Mouse (Mus musculus) thymus, adult 2 months (tissue): Measurements from ENCODE around the gene Lce6a. TPM values are rescaled to one million over a fixed set of nuclear protein-coding genes. Genes with fewer than 3 reads are reported as not detected.

ENCODE experiments used
- DNase-seq: peaks from one replicate; pipeline ENCODE4 v3.0.0; 2021
- H3K27ac ChIP-seq: fragments of 200-500 bp; 2 replicates; pipeline ENCODE4 v1.5.1; 2012; ENCODE audit warnings: low read length, control low read depth; ENCODE audit not compliant: control insufficient read depth, insufficient read depth
- H3K27me3 ChIP-seq: fragments of 200-500 bp; 2 replicates; pipeline ENCODE4 v1.6.1; 2012; ENCODE audit warnings: mild to moderate bottlenecking, low read length, moderate library complexity, mixed read lengths; ENCODE audit not compliant: control insufficient read depth, insufficient read depth
- H3K36me3 ChIP-seq: fragments of 200-500 bp; 2 replicates; pipeline ENCODE4 v1.6.1; 2012; ENCODE audit warnings: mild to moderate bottlenecking, low read length, moderate library complexity; ENCODE audit not compliant: control insufficient read depth, insufficient read depth
- H3K4me1 ChIP-seq: fragments of 200-500 bp; replicated peaks from 2 replicates; pipeline ENCODE4 v1.6.1; 2012; ENCODE audit warnings: low read length; ENCODE audit not compliant: control insufficient read depth, insufficient read depth
- H3K4me3 ChIP-seq: fragments of 200-500 bp; 2 replicates; pipeline ENCODE4 v1.5.1; 2012; ENCODE audit warnings: mild to moderate bottlenecking, low read length, control low read depth, moderate library complexity; ENCODE audit not compliant: control insufficient read depth, insufficient read depth
- CTCF ChIP-seq: fragments of 200-500 bp; IDR thresholded peaks from 2 replicates; pipeline ENCODE4 v1.5.1; 2012; ENCODE audit warnings: mild to moderate bottlenecking, control low read depth, low read length, moderate library complexity, borderline replicate concordance; ENCODE audit not compliant: control insufficient read depth, poor library complexity, insufficient read depth; ENCODE audit errors: extremely low read depth
- POLR2A ChIP-seq: fragments of 200-500 bp; IDR thresholded peaks from 2 replicates; pipeline ENCODE4 v1.6.1; 2012; ENCODE audit warnings: mild to moderate bottlenecking, low read length, control low read depth, moderate library complexity; ENCODE audit not compliant: control insufficient read depth, poor library complexity, insufficient read depth; ENCODE audit errors: extremely low read depth
- WGBS: fragments of 180-500 bp; shearing (Covaris S2); methylation state at CpG from one replicate; pipeline ENCODE4 v1.1.7; 2018; 5-methylcytosine and 5-hydroxymethylcytosine counted together
- polyA plus RNA-seq: library from polyadenylated mRNA; depleted of rRNA; stranded (reverse); fragments of >200 nt; gene quantifications from 2 replicates; pipeline ENCODE4 v1.2.3, GENCODE M21; 2012

Gene Lce6a
- polyA plus RNA-seq, 1 experiment = not detected

DNA sequence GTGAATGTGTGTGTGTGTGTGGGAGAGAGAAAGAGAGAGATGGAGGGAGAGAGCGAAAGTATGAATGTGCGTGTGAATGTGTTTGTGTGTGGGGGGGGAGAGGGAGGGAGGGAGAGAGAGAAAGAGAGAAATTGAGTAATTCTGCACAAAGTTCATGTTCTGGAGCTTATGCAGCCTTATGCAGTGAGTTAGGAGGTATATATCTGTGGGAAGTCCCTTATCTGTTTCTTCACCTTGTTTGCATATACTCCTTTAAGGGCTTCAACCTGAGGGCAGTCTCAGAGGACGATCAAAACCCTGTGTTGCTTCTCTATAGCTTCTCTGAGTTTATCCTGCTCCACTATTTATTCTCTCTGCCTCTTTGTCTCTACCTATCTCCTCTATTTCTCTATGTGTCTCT lies 34.3 kb downstream of the Lce6a start:
- H3K36me3 ChIP-seq = no peaks in the 10 kb centered on the region
- 88% methylated on average over 3 of the region's 3 CpGs for WGBS
- TF ChIP-seq CTCF = no peak
- no peak for TF ChIP-seq POLR2A
- no peak overlapping the region for H3K4me3 ChIP-seq
- H3K4me1 ChIP-seq = no peaks in the 10 kb centered on the region
- no peak overlapping the region for H3K27ac ChIP-seq
- no peak for DNase-seq
- no peaks in the 10 kb centered on the region for H3K27me3 ChIP-seq

DNA sequence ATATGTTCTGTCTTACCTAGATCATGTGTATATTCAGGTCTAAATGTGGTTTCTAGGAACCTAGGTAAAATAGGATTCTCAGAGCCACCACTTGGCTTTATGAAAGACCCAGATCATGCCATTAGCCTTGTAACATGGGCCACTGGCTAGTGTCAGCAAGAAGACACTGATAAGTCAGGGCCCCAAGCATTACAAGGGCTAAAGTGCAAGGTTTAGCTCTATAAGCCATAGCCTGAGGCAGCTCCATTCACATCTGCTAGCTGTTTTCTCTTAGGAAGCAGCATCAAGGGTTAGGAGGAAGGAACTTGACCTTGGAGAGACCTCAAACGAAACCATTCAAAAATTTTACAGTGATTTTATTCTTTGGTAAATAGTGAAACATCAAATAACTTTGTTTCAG lies 36.4 kb downstream of the Lce6a start:
- no peak overlapping the region for H3K27ac ChIP-seq
- H3K36me3 ChIP-seq = no peaks in the 10 kb centered on the region
- no peaks in the 10 kb centered on the region for H3K27me3 ChIP-seq
- WGBS = 55% methylated on average over 1 of the region's 1 CpGs
- no peak overlapping the region for H3K4me3 ChIP-seq
- no peak for DNase-seq
- TF ChIP-seq POLR2A (no peak), CTCF (no peak)
- no peaks in the 10 kb centered on the region for H3K4me1 ChIP-seq

DNA sequence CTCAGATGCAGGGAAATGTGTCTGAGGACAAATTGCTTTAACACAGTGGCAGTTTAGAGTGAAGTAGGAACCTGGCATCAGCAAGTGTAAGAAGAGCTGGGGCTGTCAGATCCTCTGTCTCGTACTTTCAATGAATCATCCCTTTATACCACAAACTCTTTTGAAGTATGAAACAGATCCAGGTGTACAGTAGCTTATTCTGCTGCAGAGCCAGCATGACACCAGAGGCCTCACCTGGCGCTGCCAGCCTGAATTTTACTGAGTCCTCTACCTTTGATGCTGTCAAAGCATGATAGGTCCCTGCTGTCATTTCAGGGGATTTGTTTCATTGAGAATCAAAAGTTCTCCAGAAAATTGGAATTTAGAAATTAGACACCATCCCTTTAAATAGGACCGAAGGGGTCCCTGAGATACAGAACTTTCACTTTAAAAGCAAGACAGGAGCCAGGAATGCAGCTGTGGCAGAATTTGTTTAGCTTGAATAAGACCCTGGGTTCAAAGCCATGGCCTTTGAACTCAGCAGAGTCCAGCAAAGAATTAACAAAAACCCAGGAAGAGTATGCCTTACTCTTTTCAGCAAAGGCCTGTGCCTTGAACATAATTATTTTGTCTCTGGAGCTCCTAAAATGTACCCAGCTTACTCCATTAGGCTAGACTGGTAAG lies 38.2 kb downstream of the Lce6a start:
- H3K27ac ChIP-seq = no peak overlapping the region
- no peak for TF ChIP-seq POLR2A
- no peak for TF ChIP-seq CTCF
- no peaks in the 10 kb centered on the region for H3K36me3 ChIP-seq
- no peaks in the 10 kb centered on the region for H3K27me3 ChIP-seq
- H3K4me1 ChIP-seq = no peaks in the 10 kb centered on the region
- WGBS = 82% methylated on average over 3 of the region's 3 CpGs
- no peak for DNase-seq
- H3K4me3 ChIP-seq = no peak overlapping the region

DNA sequence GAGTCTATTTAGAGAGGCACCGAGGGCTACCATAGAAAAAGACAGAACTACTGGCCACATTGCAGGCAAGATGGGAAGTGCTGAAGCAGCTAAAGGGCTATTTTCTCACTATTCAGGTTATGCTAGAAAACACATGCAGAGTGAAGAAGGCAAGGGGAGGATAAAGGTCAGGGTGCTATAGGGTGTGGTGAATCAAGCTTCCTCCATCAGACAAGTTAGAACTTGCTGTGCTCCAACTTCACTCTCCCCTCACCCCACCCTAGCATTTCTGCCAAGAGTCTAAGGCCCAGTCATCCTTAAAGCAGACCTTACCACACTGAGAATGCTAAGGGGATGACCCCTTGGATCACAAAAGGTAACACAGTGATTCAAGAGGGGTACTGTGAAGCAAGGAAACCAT lies 42.0 kb downstream of the Lce6a start:
- WGBS = 84% methylated on average over 1 of the region's 1 CpGs
- Histone ChIP-seq H3K27me3 (no peaks in the 10 kb centered on the region), H3K4me3 (no peak overlapping the region), H3K27ac (no peak overlapping the region), H3K4me1 (no peaks in the 10 kb centered on the region), H3K36me3 (no peaks in the 10 kb centered on the region)
- no peak for DNase-seq
- no peak for TF ChIP-seq CTCF
- no peak for TF ChIP-seq POLR2A

DNA sequence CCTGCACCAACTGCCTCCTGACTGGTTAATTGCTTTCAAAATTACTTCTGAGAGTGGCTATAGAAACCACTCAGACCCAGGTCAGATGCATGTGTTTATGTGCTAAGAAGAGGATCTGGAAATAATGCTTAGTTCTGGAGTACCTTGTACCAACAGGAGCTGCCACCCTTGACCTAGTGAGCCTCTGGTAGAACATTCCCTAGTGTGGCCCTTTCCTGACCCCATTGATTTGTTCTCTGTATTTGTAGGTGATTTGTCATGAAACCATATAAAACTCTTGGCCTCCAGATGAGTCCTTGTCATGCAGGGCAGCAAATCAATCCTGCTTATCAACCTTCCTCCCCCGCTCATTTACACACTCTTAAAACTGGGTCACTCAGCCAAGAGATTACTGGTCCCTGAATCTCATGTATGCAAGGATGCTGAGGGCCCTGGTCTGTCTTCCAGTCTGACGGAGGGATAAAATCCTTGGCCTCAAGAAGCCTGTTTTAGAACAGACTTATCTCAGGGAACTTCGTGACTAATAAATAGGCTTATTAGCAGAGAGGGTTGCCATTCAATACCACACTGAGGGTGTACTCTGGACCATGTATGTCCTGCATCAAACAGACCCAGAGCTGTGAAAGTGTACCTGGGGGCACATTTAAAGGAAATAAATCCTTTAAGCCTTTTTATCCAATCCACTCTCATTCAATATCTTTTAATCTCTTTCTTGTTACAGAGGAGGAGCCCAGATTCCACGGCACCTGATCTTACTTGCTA lies 42.6 kb downstream of the Lce6a start:
- no peaks in the 10 kb centered on the region for H3K36me3 ChIP-seq
- no peaks in the 10 kb centered on the region for H3K4me1 ChIP-seq
- no peak for DNase-seq
- no peak overlapping the region for H3K4me3 ChIP-seq
- TF ChIP-seq CTCF = no peak
- TF ChIP-seq POLR2A = no peak
- no peaks in the 10 kb centered on the region for H3K27me3 ChIP-seq
- no peak overlapping the region for H3K27ac ChIP-seq
- 92% methylated on average over 4 of the region's 4 CpGs for WGBS

DNA sequence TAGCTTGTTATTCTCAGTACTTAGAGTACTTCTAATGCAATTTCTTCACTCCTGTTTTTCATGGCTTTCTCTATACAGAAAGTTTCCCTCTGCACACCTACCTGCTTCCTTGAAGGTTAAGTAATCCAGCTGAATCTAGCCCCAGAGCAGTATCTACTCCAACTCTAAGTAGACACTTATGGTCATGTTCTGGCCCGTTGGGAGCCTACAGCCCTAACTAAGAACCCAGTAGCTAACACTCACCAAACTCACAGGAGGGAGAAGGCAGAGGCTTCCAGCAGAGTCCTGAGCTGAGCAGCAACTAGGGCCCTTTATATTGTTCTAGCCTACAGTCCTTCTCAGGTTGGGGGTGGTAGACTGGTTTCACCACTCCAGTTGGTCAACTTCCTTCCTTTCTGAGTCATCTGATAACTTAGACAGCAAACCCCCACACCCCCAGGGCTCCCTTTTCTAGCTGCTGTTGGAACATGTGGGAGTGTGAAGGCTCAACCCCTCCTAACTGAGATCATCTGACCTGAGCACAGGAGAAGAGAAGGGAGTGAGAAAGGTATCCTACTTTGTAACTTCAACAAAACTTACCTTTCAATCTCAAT lies 47.9 kb downstream of the Lce6a start, which contains the start of gene Ivl:
Ivl (minus strand) TSS at position 287 of the 593 bp plus-strand sequence.
- 67% methylated on average over 1 of the region's 1 CpGs for WGBS
- H3K27ac ChIP-seq = no peak within 1 kb of the TSS
- H3K27me3 ChIP-seq = no peaks in the 10 kb centered on the region
- H3K4me1 ChIP-seq = no peaks in the 10 kb centered on the region
- DNase-seq = no peak
- H3K4me3 ChIP-seq = no peak within 1 kb of the TSS
- no peak for TF ChIP-seq POLR2A
- no peak for TF ChIP-seq CTCF
- no peaks in the 10 kb centered on the region for H3K36me3 ChIP-seq
